Mouse (Mus musculus): Measurements from ENCODE around the gene Nme7.
A peak's percentile ranks its signal among the peaks of the same experiment; 100 is the strongest.

Gene Nme7

GRCm38 (mm10) chr1:164320731-164321130 lies 16.8 kb downstream of the Nme7 start:
- no peak for DNase-seq (ENCODE audit: low spot score)

- no peak for DNase-seq (ENCODE audit: low spot score)
These were observed 17.5 kb downstream of the Nme7 start for GRCm38 (mm10) chr1:164321408-164321807.

- no peak for DNase-seq (ENCODE audit: low spot score)
These were observed 19.2 kb downstream of the Nme7 start for GRCm38 (mm10) chr1:164322987-164323650.

- DNase-seq (ENCODE audit: low spot score), result no peak
These were observed 20.3 kb downstream of the Nme7 start for GRCm38 (mm10) chr1:164324221-164324620.

GRCm38 (mm10) chr1:164324878-164325277 lies 21.0 kb downstream of the Nme7 start:
- no peak for DNase-seq (ENCODE audit: low spot score)

- no peak for DNase-seq (ENCODE audit: low spot score)
These were observed 22.8 kb downstream of the Nme7 start for GRCm38 (mm10) chr1:164326600-164327155.

- DNase-seq (ENCODE audit: low spot score), result no peak
These were observed 23.8 kb downstream of the Nme7 start for GRCm38 (mm10) chr1:164327764-164328163.

- no peak for DNase-seq (ENCODE audit: low spot score)
These were observed 28.6 kb downstream of the Nme7 start for GRCm38 (mm10) chr1:164332559-164332958.

- DNase-seq (ENCODE audit: low spot score), result no peak
These were observed 31.5 kb downstream of the Nme7 start for GRCm38 (mm10) chr1:164335435-164335834.

GRCm38 (mm10) chr1:164335846-164336245 lies 31.9 kb downstream of the Nme7 start:
- DNase-seq (ENCODE audit: low spot score), result no peak

- DNase-seq (ENCODE audit: low spot score), result no peak
These were observed 38.2 kb downstream of the Nme7 start for GRCm38 (mm10) chr1:164342161-164342560.

GRCm38 (mm10) chr1:164353443-164353842 lies 49.5 kb downstream of the Nme7 start:
- DNase-seq (ENCODE audit: low spot score), result no peak

GRCm38 (mm10) chr1:164357995-164358394 lies 54.1 kb downstream of the Nme7 start:
- DNase-seq (ENCODE audit: low spot score), result no peak

- DNase-seq (ENCODE audit: low spot score), result no peak
These were observed 58.1 kb downstream of the Nme7 start for GRCm38 (mm10) chr1:164361997-164362396.

- DNase-seq (ENCODE audit: low spot score), result peak; percentile 22
These were observed 62.5 kb downstream of the Nme7 start for GRCm38 (mm10) chr1:164366156-164367128.

- DNase-seq (ENCODE audit: low spot score), result no peak
These were observed 64.2 kb downstream of the Nme7 start for GRCm38 (mm10) chr1:164368152-164368551.

- DNase-seq (ENCODE audit: low spot score), result no peak
These were observed 65.9 kb downstream of the Nme7 start for GRCm38 (mm10) chr1:164369781-164370180.

GRCm38 (mm10) chr1:164373029-164373428 lies 69.1 kb downstream of the Nme7 start:
- no peak for DNase-seq (ENCODE audit: low spot score)

- DNase-seq (ENCODE audit: low spot score), result no peak
These were observed 70.1 kb downstream of the Nme7 start for GRCm38 (mm10) chr1:164374020-164374419.

- DNase-seq (ENCODE audit: low spot score), result no peak
These were observed 71.7 kb downstream of the Nme7 start for GRCm38 (mm10) chr1:164375626-164376025.

- DNase-seq (ENCODE audit: low spot score), result no peak
These were observed 73.0 kb downstream of the Nme7 start for GRCm38 (mm10) chr1:164376761-164377487.

- DNase-seq (ENCODE audit: low spot score), result no peak
These were observed 79.7 kb downstream of the Nme7 start for GRCm38 (mm10) chr1:164383621-164384020.

Data from urinary bladder, postnatal 10 days (tissue).